Mouse (Mus musculus) testis, adult 2 months (tissue): Measurements from ENCODE around the gene Ikbip. TPM values are rescaled to one million over a fixed set of nuclear protein-coding genes. Genes with fewer than 3 reads are reported as not detected.
A peak's percentile ranks its signal among the peaks of the same experiment; 100 is the strongest.

ENCODE experiments used
- H3K27ac ChIP-seq: fragments of 200-500 bp; 2 replicates; pipeline ENCODE4 v1.5.1; 2012; ENCODE audit warnings: low read depth, low read length; ENCODE audit not compliant: control insufficient read depth, insufficient read depth
- H3K27me3 ChIP-seq: fragments of 200-500 bp; 2 replicates; pipeline ENCODE4 v1.6.1; 2012; ENCODE audit warnings: mild to moderate bottlenecking, low read length, moderate library complexity; ENCODE audit not compliant: control insufficient read depth, insufficient read depth
- H3K36me3 ChIP-seq: fragments of 200-500 bp; 2 replicates; pipeline ENCODE4 v1.6.1; 2012; ENCODE audit warnings: mild to moderate bottlenecking, low read length; ENCODE audit not compliant: control insufficient read depth, insufficient read depth
- H3K4me1 ChIP-seq: fragments of 200-500 bp; 2 replicates; pipeline ENCODE4 v1.6.1; 2012; ENCODE audit warnings: low read length; ENCODE audit not compliant: control insufficient read depth, insufficient read depth
- H3K4me3 ChIP-seq: fragments of 200-500 bp; 2 replicates; pipeline ENCODE4 v1.5.1; 2012; ENCODE audit warnings: low read depth, mild to moderate bottlenecking, low read length, moderate library complexity, mixed read lengths; ENCODE audit not compliant: control insufficient read depth
- CTCF ChIP-seq: fragments of 200-500 bp; IDR thresholded peaks from 2 replicates; pipeline ENCODE4 v1.5.1; 2012; ENCODE audit warnings: low read depth, mild to moderate bottlenecking, inconsistent platforms, low read length, moderate library complexity; ENCODE audit not compliant: control insufficient read depth, insufficient read depth, insufficient replicate concordance
- POLR2A ChIP-seq: fragments of 200-500 bp; IDR thresholded peaks from 2 replicates; pipeline ENCODE4 v1.6.1; 2012; ENCODE audit warnings: low read depth, mild to moderate bottlenecking, inconsistent platforms, low read length, moderate library complexity; ENCODE audit not compliant: control insufficient read depth
- polyA plus RNA-seq: library from polyadenylated mRNA; depleted of rRNA; stranded (reverse); fragments of >200 nt; gene quantifications from 2 replicates; pipeline ENCODE4 v1.2.3, GENCODE M21; 2012

Gene Ikbip
- polyA plus RNA-seq, 1 experiment, result 1.5 TPM

DNA sequence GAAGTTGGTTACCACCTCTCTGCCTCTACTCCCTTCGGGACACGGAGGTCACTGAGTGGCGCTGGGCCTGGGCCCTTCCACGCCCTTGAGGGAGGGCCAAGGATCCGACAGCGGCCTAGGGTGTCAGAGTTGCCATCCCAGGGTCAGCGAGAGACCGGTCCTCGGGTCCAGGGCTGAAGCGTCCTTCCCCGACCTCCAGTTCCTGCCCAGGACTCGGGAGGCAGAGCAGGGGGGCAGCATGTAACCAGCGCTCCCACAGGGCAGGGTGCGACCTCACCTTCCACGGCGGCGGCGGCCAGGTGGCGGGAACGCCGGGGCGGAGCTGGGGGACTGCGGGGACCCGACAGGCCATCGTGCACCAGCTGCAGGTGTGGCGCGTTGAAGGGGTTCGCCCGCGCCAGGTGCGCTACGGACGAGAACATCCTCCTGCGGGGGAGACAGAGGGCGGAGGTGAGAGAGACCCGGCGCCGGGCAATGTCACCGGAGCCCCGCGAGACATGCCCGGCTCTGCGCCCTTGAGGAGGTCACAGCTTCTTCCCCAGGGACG lies 40.6 kb downstream of the Ikbip start:
- TF ChIP-seq POLR2A (no peak), CTCF (no peak)
- Histone ChIP-seq H3K36me3 (no peaks in the 10 kb centered on the region; the same call in 1 of the 2 replicates), H3K4me3 (peak overlapping the region; percentile 93), H3K27me3 (no peaks in the 10 kb centered on the region), H3K4me1 (no peaks in the 10 kb centered on the region; the same call in 1 of the 2 replicates), H3K27ac (peak overlapping the region; percentile 94)

DNA sequence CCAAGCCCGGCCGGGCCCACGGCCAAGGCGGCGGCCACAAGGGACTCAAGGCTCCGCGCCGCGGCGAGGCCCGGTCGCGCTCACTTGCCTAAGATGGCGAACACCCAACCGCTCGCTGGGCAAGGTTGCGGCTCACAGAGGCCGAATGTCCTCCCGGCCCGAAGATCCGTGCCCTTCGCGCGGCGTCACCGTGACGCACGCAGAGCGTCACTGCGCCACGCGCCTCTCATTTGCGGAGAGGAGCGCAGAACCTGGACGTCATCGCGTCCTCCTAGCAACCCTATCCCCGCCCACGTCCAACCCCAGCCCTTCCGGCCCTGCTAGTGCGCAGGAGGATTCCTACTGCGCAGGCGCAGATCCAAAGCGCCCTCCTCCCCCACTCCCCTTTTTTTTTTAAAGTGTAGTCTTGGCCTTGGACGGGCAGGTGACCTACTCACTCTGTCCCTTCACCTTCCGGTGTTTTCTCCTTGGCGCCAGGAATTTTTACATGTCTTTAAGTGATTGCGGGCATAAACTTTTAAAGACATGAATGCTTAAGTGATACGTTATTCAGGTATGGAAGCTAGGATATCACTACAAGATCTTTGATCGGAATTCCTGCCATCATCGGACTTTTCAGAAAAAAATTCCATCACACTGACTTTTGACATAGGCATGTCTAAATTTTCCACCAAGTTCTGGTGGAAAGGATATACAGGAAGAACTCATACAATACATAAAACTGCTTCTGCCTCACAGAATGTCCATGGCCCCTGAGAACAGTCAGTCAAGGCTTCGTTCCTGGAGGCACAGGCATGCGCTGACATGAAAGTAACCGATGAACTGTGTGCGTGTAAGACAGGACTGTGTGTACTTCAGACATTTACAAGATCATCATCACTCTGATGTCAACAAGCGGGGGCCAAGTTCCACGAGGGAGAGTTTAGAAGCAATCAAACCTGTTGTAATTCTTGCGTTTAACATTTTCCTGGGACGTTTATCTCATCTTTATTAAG lies 41.4 kb downstream of the Ikbip start, which contains the start of gene Slc25a3:
TSS of gene Slc25a3 (minus strand) at position 232 of the 995 bp plus-strand sequence.
- no peaks in the 10 kb centered on the region for H3K27me3 ChIP-seq
- no peaks in the 10 kb centered on the region; the same call in 1 of the 2 replicates for H3K4me1 ChIP-seq
- peak within 1 kb of the TSS; percentile 93 for H3K4me3 ChIP-seq
- H3K36me3 ChIP-seq, result no peaks in the 10 kb centered on the region; the same call in 1 of the 2 replicates
- H3K27ac ChIP-seq, result peak within 1 kb of the TSS; percentile 94
- TF ChIP-seq POLR2A, result peak; percentile 100
- TF ChIP-seq CTCF, result no peak

DNA sequence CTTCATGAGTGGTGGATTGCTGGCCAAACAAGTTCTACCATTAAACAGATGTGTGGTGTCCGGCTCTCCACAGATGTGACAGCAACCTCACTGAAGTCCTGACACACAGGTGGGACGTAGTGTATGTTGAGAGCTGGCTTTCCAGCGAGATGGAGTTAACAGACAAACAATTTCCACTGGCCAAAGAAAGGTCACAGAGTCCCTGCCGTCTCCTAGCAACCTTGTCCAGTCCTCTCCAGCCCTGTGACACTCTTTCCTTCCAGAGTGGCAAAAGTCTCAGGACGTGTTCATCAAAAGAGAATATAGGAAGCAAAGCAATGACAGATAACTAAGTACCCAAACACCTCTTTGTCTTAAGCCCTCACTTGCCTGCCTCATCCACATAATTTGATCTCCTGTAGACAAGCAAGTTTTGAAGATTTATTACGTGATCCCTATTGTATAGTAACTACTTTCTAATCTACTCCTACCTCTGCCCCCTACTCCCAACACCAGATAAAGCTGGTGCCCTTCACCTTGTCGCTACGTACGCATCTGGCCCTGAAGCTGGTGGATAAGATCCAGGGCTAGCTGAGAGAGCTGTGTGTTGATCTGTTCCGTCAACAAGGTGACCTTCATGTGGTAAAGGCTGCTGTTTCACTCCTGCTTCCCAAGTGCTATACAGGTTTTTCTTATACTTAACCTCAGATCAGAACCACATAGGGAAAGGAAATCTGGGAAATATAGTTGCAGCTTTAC lies 44.0 kb downstream of the Ikbip start:
- Histone ChIP-seq H3K27me3 (no peaks in the 10 kb centered on the region), H3K4me1 (no peaks in the 10 kb centered on the region; the same call in 1 of the 2 replicates), H3K27ac (no peak overlapping the region), H3K4me3 (no peak overlapping the region), H3K36me3 (no peaks in the 10 kb centered on the region)
- no peak for TF ChIP-seq POLR2A
- no peak for TF ChIP-seq CTCF

DNA sequence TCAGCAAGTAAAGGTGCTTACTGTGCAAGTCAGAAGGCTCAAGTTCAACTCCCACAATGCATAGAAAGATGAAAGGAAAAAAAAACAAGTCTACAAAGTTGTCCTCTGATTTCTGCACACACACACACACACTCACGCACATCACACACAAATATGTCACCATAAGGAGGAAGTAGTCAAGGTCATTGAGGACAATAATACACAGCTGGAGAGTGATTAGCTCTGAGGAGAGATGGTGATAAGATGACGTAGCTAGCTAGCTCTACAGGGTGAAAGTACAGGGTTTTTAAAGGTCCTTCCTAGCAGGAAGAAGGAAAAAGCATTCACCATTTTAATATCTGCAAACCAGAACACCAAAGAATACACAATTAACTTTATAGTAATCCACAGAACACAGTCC lies 44.7 kb downstream of the Ikbip start:
- H3K27ac ChIP-seq, result no peak overlapping the region
- no peaks in the 10 kb centered on the region for H3K27me3 ChIP-seq
- TF ChIP-seq POLR2A, result no peak
- TF ChIP-seq CTCF, result no peak
- no peak overlapping the region for H3K4me3 ChIP-seq
- no peaks in the 10 kb centered on the region; the same call in 1 of the 2 replicates for H3K4me1 ChIP-seq
- no peaks in the 10 kb centered on the region for H3K36me3 ChIP-seq

DNA sequence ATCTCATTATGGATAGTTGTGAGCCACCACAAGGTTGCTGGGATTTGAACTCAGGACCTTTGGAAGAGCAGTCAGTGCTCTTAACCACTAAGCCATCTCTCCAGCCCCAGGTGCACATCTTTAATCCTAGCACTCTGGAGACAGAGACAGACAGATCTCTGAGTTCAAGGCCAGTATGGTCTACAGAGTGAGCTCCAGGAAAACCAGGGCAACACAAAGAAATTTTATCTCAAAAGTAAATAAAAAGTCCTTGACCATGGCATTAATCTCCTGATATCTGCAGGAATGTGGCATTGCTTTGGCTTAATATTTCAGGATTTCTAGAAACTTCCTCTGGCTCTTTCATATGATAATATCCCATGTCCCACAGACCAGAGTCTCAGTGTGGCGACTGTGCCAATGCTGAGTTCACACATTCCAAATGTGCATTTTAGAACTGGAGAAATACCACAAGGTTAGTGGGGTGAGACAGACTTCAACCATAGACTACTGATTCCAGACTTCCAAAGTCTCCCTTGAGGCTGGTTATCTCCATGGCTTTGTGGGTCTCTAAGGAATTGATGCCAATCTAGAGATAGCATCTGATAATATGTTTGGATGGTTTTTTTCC lies 45.9 kb downstream of the Ikbip start:
- Histone ChIP-seq H3K36me3 (no peaks in the 10 kb centered on the region), H3K4me3 (no peak overlapping the region), H3K27ac (no peak overlapping the region), H3K27me3 (no peaks in the 10 kb centered on the region), H3K4me1 (no peaks in the 10 kb centered on the region; the same call in 1 of the 2 replicates)
- TF ChIP-seq POLR2A, result no peak
- no peak for TF ChIP-seq CTCF

DNA sequence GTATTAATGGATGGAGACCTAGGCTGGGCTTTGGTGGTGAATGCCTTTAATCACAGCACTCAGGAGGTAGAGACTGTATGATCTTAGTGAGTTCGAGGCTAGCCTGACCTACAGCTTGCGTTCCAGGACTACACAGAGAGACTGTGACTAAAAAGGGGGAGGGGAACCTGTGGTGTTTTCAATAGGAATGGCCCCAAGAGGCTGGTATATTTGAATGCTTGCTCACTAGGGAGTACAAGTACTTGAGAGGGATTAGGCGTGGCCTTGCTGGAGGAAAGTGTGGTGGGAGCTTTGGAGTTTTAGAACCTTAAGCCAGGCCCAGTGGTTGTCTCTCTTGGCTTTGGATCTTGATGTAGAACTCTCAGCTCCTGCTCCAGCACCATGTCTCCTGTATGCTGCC lies 48.1 kb downstream of the Ikbip start:
- H3K4me1 ChIP-seq, result no peaks in the 10 kb centered on the region
- no peaks in the 10 kb centered on the region for H3K27me3 ChIP-seq
- no peak overlapping the region for H3K27ac ChIP-seq
- TF ChIP-seq POLR2A (no peak), CTCF (no peak)
- H3K4me3 ChIP-seq, result no peak overlapping the region
- no peaks in the 10 kb centered on the region for H3K36me3 ChIP-seq
